Mouse (Mus musculus) CD4-positive, CD25-positive, alpha-beta regulatory T cell, adult 4 months (primary cell): ENCODE measurements around the gene Crlf1. TPM values are rescaled to one million over a fixed set of nuclear protein-coding genes. Genes with fewer than 3 reads are reported as not detected.
A peak's percentile ranks its signal among the peaks of the same experiment; 100 is the strongest.

Experiments
- ATAC-seq: one replicate; pipeline ENCODE4 v1.8.0; 2017
- polyA plus RNA-seq, 2 experiments: library from polyadenylated mRNA; unstranded; fragments of 100-300 nt; shearing (Covaris generic); gene quantifications; one replicate each; pipeline ENCODE4 v1.2.1; 2017

Gene Crlf1
- polyA plus RNA-seq, 2 experiments from 2014 or later: not detected

GRCm38 (mm10) chr8:70469295-70469916 lies 23.6 kb upstream of the Crlf1 start:
- ATAC-seq: no peak

- ATAC-seq: no peak
These were observed 23.0 kb upstream of the Crlf1 start for GRCm38 (mm10) chr8:70469938-70470337.

GRCm38 (mm10) chr8:70471856-70472255 lies 21.1 kb upstream of the Crlf1 start:
- ATAC-seq: no peak

- ATAC-seq: peak; percentile 96
These were observed 16.4 kb upstream of the Crlf1 start, which contains the start of gene Klhl26 for GRCm38 (mm10) chr8:70476333-70477268. Klhl26 (minus strand) TSS chr8:70476968.

GRCm38 (mm10) chr8:70477269-70477982 lies 15.5 kb upstream of the Crlf1 start:
- no peak for ATAC-seq

GRCm38 (mm10) chr8:70481908-70482307 lies 11.1 kb upstream of the Crlf1 start:
- ATAC-seq: no peak

GRCm38 (mm10) chr8:70482943-70483342 lies 10.0 kb upstream of the Crlf1 start:
- no peak for ATAC-seq

- no peak for ATAC-seq
These were observed 6.7 kb upstream of the Crlf1 start for GRCm38 (mm10) chr8:70486191-70486681.

- no peak for ATAC-seq
These were observed 5.9 kb upstream of the Crlf1 start, which contains the start of gene Tmem59l for GRCm38 (mm10) chr8:70486941-70487520. Tmem59l (minus strand) TSS chr8:70487358.

GRCm38 (mm10) chr8:70487993-70488796 lies 4.8 kb upstream of the Crlf1 start:
- no peak for ATAC-seq

- ATAC-seq: peak; percentile 36
These were observed 4.0 kb upstream of the Crlf1 start for GRCm38 (mm10) chr8:70488931-70489470.

GRCm38 (mm10) chr8:70489576-70489975 lies 3.4 kb upstream of the Crlf1 start:
- ATAC-seq: no peak

- ATAC-seq: no peak
These were observed 2.7 kb upstream of the Crlf1 start for GRCm38 (mm10) chr8:70490061-70490879.

- ATAC-seq: no peak
These were observed 2.0 kb upstream of the Crlf1 start for GRCm38 (mm10) chr8:70490880-70491495.

- ATAC-seq: no peak
These were observed 896 bp downstream of the Crlf1 start for GRCm38 (mm10) chr8:70493692-70494415.

- no peak for ATAC-seq
These were observed 1.5 kb downstream of the Crlf1 start for GRCm38 (mm10) chr8:70494416-70494945.

- no peak for ATAC-seq
These were observed 2.2 kb downstream of the Crlf1 start for GRCm38 (mm10) chr8:70495001-70495770.

GRCm38 (mm10) chr8:70495771-70496062 lies 2.8 kb downstream of the Crlf1 start:
- ATAC-seq: no peak
